Mouse (Mus musculus): ENCODE measurements around the gene U2af2. TPM values are rescaled to one million over a fixed set of nuclear protein-coding genes. Genes with fewer than 3 reads are reported as not detected.
A peak's percentile ranks its signal among the peaks of the same experiment; 100 is the strongest.

U2af2 gene
- polyA plus RNA-seq, 1 experiment, result 184 TPM

- Histone ChIP-seq H3K4me1 (ENCODE audit: control insufficient read depth, insufficient read depth, low read length) (peaks cover 1% of the 10 kb centered on the region; the same call in 1 of the 2 replicates), H3K27ac (ENCODE audit: insufficient read depth, low read length) (peak within 1 kb of the TSS; percentile 92), H3K4me3 (ENCODE audit: insufficient read depth, low read length) (peak within 1 kb of the TSS; percentile 39)
- peak; percentile 66 for TF ChIP-seq POLR2A (IDR thresholded peaks at IDR 0.05; ENCODE audit: extremely low read depth, insufficient read depth, low read length)
- no peak for TF ChIP-seq CTCF (IDR thresholded peaks at IDR 0.05; ENCODE audit: extremely low read depth, insufficient read depth, low read length)
Observed at GRCm38 (mm10) chr7:5020000-5020681, 41.8 kb upstream of the U2af2 start, which contains the start of the genes Zfp865 and Ccdc106. TSS of gene Zfp865 (plus strand) at chr7:5020376. TSS of gene Ccdc106 (plus strand) at chr7:5020553.

DNA sequence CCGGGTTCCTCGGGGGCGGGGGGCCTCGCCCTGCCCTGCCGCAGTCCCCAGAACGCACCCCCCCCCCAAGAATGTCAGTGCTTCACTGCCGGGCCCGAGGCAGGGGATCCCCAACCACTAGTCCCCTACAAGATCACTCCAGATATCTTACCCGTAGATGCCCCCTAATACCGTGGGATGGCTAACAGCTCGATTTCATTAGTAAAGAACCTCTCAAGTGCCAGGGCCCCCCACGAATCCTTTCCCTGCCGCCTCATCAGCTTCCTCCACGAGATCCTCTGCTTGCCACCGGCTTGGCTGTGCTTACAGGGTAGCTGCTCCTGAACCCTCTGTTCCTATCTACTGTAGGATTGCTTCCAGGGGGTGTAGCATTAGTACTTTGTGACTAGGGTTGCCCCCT is 41.3 kb upstream of the U2af2 start:
- Histone ChIP-seq H3K4me3 (ENCODE audit: insufficient read depth, low read length) (peak overlapping the region; percentile 39), H3K4me1 (ENCODE audit: control insufficient read depth, insufficient read depth, low read length) (peaks cover 1% of the 10 kb centered on the region; the same call in 1 of the 2 replicates), H3K27ac (ENCODE audit: insufficient read depth, low read length) (peak overlapping the region; percentile 92)
- no peak for TF ChIP-seq POLR2A (IDR thresholded peaks at IDR 0.05; ENCODE audit: extremely low read depth, insufficient read depth, low read length)
- TF ChIP-seq CTCF (IDR thresholded peaks at IDR 0.05; ENCODE audit: extremely low read depth, insufficient read depth, low read length), result no peak

DNA sequence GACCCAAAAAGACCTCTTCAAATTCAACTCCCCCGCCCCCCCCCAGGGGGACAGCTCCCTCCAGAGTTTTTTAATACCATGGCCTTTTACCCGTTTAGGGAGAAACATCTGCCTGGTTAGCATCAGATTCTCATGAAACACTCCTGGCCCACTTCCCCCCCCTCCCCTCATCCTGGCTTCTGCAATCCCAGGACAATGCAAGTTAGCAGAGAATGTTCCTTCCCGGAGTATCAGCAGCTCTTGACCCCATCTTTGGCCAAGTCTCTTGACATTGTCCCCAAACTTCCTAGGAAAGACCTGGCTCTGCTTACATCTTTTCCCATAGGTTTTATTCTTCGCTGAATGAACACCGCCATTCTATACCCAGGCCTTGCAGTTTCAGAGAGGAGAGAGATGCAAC is 40.7 kb upstream of the U2af2 start:
- TF ChIP-seq POLR2A (IDR thresholded peaks at IDR 0.05; ENCODE audit: extremely low read depth, insufficient read depth, low read length) (no peak), CTCF (IDR thresholded peaks at IDR 0.05; ENCODE audit: extremely low read depth, insufficient read depth, low read length) (no peak)
- Histone ChIP-seq H3K27ac (ENCODE audit: insufficient read depth, low read length) (0 out of 2 replicates have a peak overlapping the region, but pooled peaks have one; percentile 92), H3K4me1 (ENCODE audit: control insufficient read depth, insufficient read depth, low read length) (peaks cover 1% of the 10 kb centered on the region; the same call in 1 of the 2 replicates), H3K4me3 (ENCODE audit: insufficient read depth, low read length) (peak overlapping the region; percentile 39)

GRCm38 (mm10) chr7:5029543-5029942 is 32.4 kb upstream of the U2af2 start:
- no peak overlapping the region for H3K27ac ChIP-seq (ENCODE audit: insufficient read depth, low read length)
- no peak overlapping the region for H3K4me3 ChIP-seq (ENCODE audit: insufficient read depth, low read length)
- TF ChIP-seq POLR2A (IDR thresholded peaks at IDR 0.05; ENCODE audit: extremely low read depth, insufficient read depth, low read length) (no peak), CTCF (IDR thresholded peaks at IDR 0.05; ENCODE audit: extremely low read depth, insufficient read depth, low read length) (no peak)
- H3K4me1 ChIP-seq (ENCODE audit: control insufficient read depth, insufficient read depth, low read length), result peaks cover 2% of the 10 kb centered on the region; the same call in 1 of the 2 replicates

DNA sequence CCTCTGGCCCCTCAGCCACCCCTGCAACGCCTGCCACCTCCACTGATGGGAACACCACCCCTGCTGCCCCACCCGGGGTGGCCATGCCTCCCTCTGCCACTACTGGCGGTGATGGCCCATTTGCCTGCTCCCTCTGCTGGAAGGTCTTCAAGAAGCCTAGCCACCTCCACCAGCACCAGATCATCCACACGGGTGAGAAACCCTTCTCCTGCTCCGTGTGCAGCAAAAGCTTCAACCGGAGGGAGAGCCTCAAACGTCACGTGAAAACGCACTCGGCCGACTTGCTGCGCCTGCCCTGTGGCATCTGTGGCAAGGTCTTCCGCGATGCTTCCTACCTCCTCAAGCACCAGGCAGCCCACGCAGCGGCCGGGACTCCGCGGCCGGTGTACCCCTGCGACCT is 32.0 kb upstream of the U2af2 start:
- peaks cover 2% of the 10 kb centered on the region; the same call in 1 of the 2 replicates for H3K4me1 ChIP-seq (ENCODE audit: control insufficient read depth, insufficient read depth, low read length)
- no peak for TF ChIP-seq CTCF (IDR thresholded peaks at IDR 0.05; ENCODE audit: extremely low read depth, insufficient read depth, low read length)
- TF ChIP-seq POLR2A (IDR thresholded peaks at IDR 0.05; ENCODE audit: extremely low read depth, insufficient read depth, low read length), result no peak
- H3K4me3 ChIP-seq (ENCODE audit: insufficient read depth, low read length), result no peak overlapping the region
- no peak overlapping the region for H3K27ac ChIP-seq (ENCODE audit: insufficient read depth, low read length)

DNA sequence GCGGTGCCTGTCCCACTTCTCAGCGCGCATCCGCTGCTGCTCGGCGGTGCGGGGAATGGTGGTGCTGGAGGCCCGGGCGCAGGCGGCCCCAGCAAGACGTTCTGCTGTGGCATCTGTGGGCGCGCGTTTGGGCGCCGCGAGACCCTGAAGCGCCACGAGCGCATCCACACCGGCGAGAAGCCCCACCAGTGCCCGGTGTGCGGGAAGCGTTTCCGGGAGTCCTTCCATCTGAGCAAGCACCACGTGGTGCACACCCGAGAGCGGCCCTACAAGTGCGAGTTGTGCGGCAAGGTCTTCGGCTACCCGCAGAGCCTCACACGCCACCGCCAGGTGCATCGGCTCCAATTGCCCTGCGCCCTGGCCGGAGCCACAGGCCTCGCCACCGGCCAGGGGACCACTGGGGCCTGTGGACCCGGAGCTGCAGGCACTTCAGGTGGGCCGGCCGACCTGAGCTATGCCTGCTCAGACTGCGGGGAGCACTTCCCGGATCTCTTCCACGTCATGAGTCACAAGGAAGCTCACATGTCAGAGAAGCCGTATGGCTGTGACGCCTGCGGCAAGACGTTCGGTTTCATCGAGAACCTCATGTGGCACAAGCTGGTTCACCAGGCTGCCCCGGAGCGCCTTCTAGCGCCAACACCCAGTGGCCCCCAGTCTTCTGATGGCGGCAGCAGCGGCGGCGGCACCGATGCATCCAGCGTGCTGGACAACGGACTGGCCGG is 31.2 kb upstream of the U2af2 start:
- Histone ChIP-seq H3K4me1 (ENCODE audit: control insufficient read depth, insufficient read depth, low read length) (peaks cover 2% of the 10 kb centered on the region; the same call in 1 of the 2 replicates), H3K4me3 (ENCODE audit: insufficient read depth, low read length) (no peak overlapping the region), H3K27ac (ENCODE audit: insufficient read depth, low read length) (no peak overlapping the region)
- no peak for TF ChIP-seq POLR2A (IDR thresholded peaks at IDR 0.05; ENCODE audit: extremely low read depth, insufficient read depth, low read length)
- no peak for TF ChIP-seq CTCF (IDR thresholded peaks at IDR 0.05; ENCODE audit: extremely low read depth, insufficient read depth, low read length)

- TF ChIP-seq POLR2A (IDR thresholded peaks at IDR 0.05; ENCODE audit: extremely low read depth, insufficient read depth, low read length), result no peak
- no peak for TF ChIP-seq CTCF (IDR thresholded peaks at IDR 0.05; ENCODE audit: extremely low read depth, insufficient read depth, low read length)
- H3K4me3 ChIP-seq (ENCODE audit: insufficient read depth, low read length), result no peak overlapping the region
- peaks cover 2% of the 10 kb centered on the region; the same call in 1 of the 2 replicates for H3K4me1 ChIP-seq (ENCODE audit: control insufficient read depth, insufficient read depth, low read length)
- H3K27ac ChIP-seq (ENCODE audit: insufficient read depth, low read length), result no peak overlapping the region
Observed at GRCm38 (mm10) chr7:5031496-5031895, 30.4 kb upstream of the U2af2 start.

DNA sequence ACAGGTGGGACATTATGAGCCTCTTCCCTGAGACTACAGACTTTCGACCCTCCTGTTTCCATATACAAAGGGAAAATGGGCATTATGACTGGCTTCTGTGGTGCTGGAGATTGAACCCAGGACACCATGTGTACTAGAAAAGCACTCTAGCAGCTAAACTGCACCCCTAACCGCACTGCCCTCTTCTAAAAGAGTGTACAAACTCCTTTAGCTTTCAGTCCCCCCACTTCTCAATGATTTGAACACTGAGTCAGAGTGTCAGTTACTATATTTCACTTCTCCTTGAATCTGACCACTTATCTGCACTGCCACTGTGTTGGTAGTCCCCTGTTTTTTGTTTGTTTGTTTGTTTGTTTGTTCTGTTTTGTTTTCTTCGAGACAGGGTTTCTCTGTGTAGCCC is 28.1 kb upstream of the U2af2 start, which contains the start of gene 4632433K11Rik:
Gene 4632433K11Rik, plus strand, starts transcription at position 301 of the 400 bp plus-strand sequence.
- no peaks in the 10 kb centered on the region; the same call in none of the 2 replicates for H3K4me1 ChIP-seq (ENCODE audit: control insufficient read depth, insufficient read depth, low read length)
- H3K27ac ChIP-seq (ENCODE audit: insufficient read depth, low read length), result no peak within 1 kb of the TSS
- no peak within 1 kb of the TSS for H3K4me3 ChIP-seq (ENCODE audit: insufficient read depth, low read length)
- TF ChIP-seq CTCF (IDR thresholded peaks at IDR 0.05; ENCODE audit: extremely low read depth, insufficient read depth, low read length) (no peak), POLR2A (IDR thresholded peaks at IDR 0.05; ENCODE audit: extremely low read depth, insufficient read depth, low read length) (no peak)

DNA sequence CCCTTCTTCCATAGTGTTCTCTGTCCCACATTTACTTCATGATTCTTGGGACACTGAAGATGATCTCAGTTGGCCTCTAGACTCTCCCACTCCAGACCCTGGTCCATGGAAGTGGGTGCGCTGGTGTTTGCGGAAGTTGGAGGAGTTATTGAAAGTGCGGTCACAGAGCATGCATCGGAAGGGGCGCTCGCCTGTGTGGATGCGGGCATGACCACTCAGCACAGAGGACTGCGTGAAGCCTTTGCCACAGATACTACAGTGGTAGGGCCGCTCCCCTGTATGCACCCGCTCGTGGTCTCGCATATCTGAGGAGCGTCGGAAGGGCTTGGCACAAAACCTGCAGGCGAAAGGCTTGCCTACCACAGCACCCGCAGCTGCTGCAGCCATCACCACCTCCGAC is 26.3 kb upstream of the U2af2 start:
- no peak for TF ChIP-seq POLR2A (IDR thresholded peaks at IDR 0.05; ENCODE audit: extremely low read depth, insufficient read depth, low read length)
- H3K4me1 ChIP-seq (ENCODE audit: control insufficient read depth, insufficient read depth, low read length), result no peaks in the 10 kb centered on the region; the same call in none of the 2 replicates
- no peak overlapping the region for H3K27ac ChIP-seq (ENCODE audit: insufficient read depth, low read length)
- H3K4me3 ChIP-seq (ENCODE audit: insufficient read depth, low read length), result no peak overlapping the region
